Mouse (Mus musculus): ENCODE measurements around the gene Ppm1n. TPM values are rescaled to one million over a fixed set of nuclear protein-coding genes. Genes with fewer than 3 reads are reported as not detected.
A peak's percentile ranks its signal among the peaks of the same experiment; 100 is the strongest.

Ppm1n gene
- total RNA-seq, 1 experiment from 2014 or later = not detected

GRCm38 (mm10) chr7:19234652-19235051, 45.2 kb downstream of the Ppm1n start:
- no peak for ATAC-seq (replicated peaks; ENCODE audit: insufficient number of reproducible peaks, low FRiP score, low TSS enrichment, poor library complexity, severe bottlenecking)

- no peak for ATAC-seq (replicated peaks; ENCODE audit: insufficient number of reproducible peaks, low FRiP score, low TSS enrichment, poor library complexity, severe bottlenecking)
Observed at GRCm38 (mm10) chr7:19231849-19232248, 48.0 kb downstream of the Ppm1n start.

GRCm38 (mm10) chr7:19230899-19231298, 49.0 kb downstream of the Ppm1n start:
- ATAC-seq (replicated peaks; ENCODE audit: insufficient number of reproducible peaks, low FRiP score, low TSS enrichment, poor library complexity, severe bottlenecking) = no peak

- ATAC-seq (replicated peaks; ENCODE audit: insufficient number of reproducible peaks, low FRiP score, low TSS enrichment, poor library complexity, severe bottlenecking) = no peak
Observed at GRCm38 (mm10) chr7:19230041-19230580, 49.8 kb downstream of the Ppm1n start.

- no peak for ATAC-seq (replicated peaks; ENCODE audit: insufficient number of reproducible peaks, low FRiP score, low TSS enrichment, poor library complexity, severe bottlenecking)
Observed at GRCm38 (mm10) chr7:19229404-19229803, 50.5 kb downstream of the Ppm1n start.

- ATAC-seq (replicated peaks; ENCODE audit: insufficient number of reproducible peaks, low FRiP score, low TSS enrichment, poor library complexity, severe bottlenecking) = no peak
Observed at GRCm38 (mm10) chr7:19228793-19229148, 51.1 kb downstream of the Ppm1n start.

- ATAC-seq (replicated peaks; ENCODE audit: insufficient number of reproducible peaks, low FRiP score, low TSS enrichment, poor library complexity, severe bottlenecking) = peak; percentile 83
Observed at GRCm38 (mm10) chr7:19227883-19228792, 51.7 kb downstream of the Ppm1n start, which contains the start of gene Opa3. Gene Opa3 (plus strand): TSS chr7:19228334.

GRCm38 (mm10) chr7:19226817-19227797, 52.8 kb downstream of the Ppm1n start:
- ATAC-seq (replicated peaks; ENCODE audit: insufficient number of reproducible peaks, low FRiP score, low TSS enrichment, poor library complexity, severe bottlenecking) = peak; percentile 6

Other genes with a start within 250 kb of the Ppm1n start
- gene Rsph6a, start 225.4 kb downstream of the Ppm1n start, total RNA-seq (2017) = not detected in 3 replicates
- gene Dmwd, start 203.8 kb downstream of the Ppm1n start, total RNA-seq (2017) = 0.39 to 3.2 TPM (median 0.43 TPM) in 3 replicates
- 0.97 to 1.5 TPM in 2 of 3 replicates, not detected in the other for gene Dmpk, start 196.2 kb downstream of the Ppm1n start, total RNA-seq (2017)
- gene Six5, start 185.5 kb downstream of the Ppm1n start, total RNA-seq (2017) = not detected in 3 replicates
- gene Gm4969, start 161.7 kb downstream of the Ppm1n start, total RNA-seq (2017) = not detected in 3 replicates
- gene Fbxo46, start 160.2 kb downstream of the Ppm1n start, total RNA-seq (2017) = 6.7 to 11.5 TPM (median 7.1 TPM) in 3 replicates
- gene Qpctl, start 130.8 kb downstream of the Ppm1n start, total RNA-seq (2017) = 2.4 to 4.9 TPM (median 3.9 TPM) in 3 replicates
- gene Snrpd2, start 130.3 kb downstream of the Ppm1n start, total RNA-seq (2017) = 27.7 to 42.9 TPM (median 30.8 TPM) in 3 replicates
- gene Gipr, start 113.9 kb downstream of the Ppm1n start, total RNA-seq (2017) = not detected in 3 replicates
- gene Eml2, start 103.6 kb downstream of the Ppm1n start, total RNA-seq (2017) = 9.4 to 12.2 TPM (median 9.9 TPM) in 3 replicates
- gene Gpr4, start 67.5 kb downstream of the Ppm1n start, total RNA-seq (2017) = 0.19 to 0.32 TPM in 2 of 3 replicates, not detected in the other
- gene Opa3, start 51.7 kb downstream of the Ppm1n start, total RNA-seq (2017) = 11.5 to 32.0 TPM (median 14.7 TPM) in 3 replicates
- gene Vasp, start 8.2 kb downstream of the Ppm1n start, total RNA-seq (2017) = 230 to 263 TPM (median 254 TPM) in 3 replicates
- gene Rtn2, start 2.6 kb upstream of the Ppm1n start, total RNA-seq (2017) = not detected in 3 replicates
- gene Fosb, start 30.0 kb upstream of the Ppm1n start, total RNA-seq (2017) = 30.9 to 43.8 TPM (median 36.9 TPM) in 3 replicates
- gene Ercc1, start 64.7 kb upstream of the Ppm1n start, total RNA-seq (2017) = 15.0 to 19.8 TPM (median 18.0 TPM) in 3 replicates
- 6.9 to 8.9 TPM (median 7.2 TPM) in 3 replicates for gene Cd3eap, start 79.4 kb upstream of the Ppm1n start, total RNA-seq (2017)
- gene Ppp1r13l, start 79.7 kb upstream of the Ppm1n start, total RNA-seq (2017) = not detected in 3 replicates
- gene Ercc2, start 101.9 kb upstream of the Ppm1n start, total RNA-seq (2017) = 21.0 to 32.4 TPM (median 25.4 TPM) in 3 replicates
- gene Klc3, start 124.0 kb upstream of the Ppm1n start, total RNA-seq (2017) = 1.6 TPM in 2 of 3 replicates, not detected in the other
- gene Ckm, start 124.7 kb upstream of the Ppm1n start, total RNA-seq (2017) = not detected in 3 replicates
- gene Mark4, start 178.8 kb upstream of the Ppm1n start, total RNA-seq (2017) = 9.0 to 21.1 TPM (median 9.6 TPM) in 3 replicates
- gene Exoc3l2, start 183.3 kb upstream of the Ppm1n start, total RNA-seq (2017) = 0.11 to 1.4 TPM (median 0.49 TPM) in 3 replicates
- gene Bloc1s3, start 228.3 kb upstream of the Ppm1n start, total RNA-seq (2017) = 3.5 to 4.4 TPM (median 4.0 TPM) in 3 replicates
- 19.9 to 35.2 TPM (median 23.4 TPM) in 3 replicates for gene Trappc6a, start 228.3 kb upstream of the Ppm1n start, total RNA-seq (2017)
- gene Nkpd1, start 237.8 kb upstream of the Ppm1n start, total RNA-seq (2017) = not detected in 3 replicates